Mouse (Mus musculus) stomach, postnatal 0 days (tissue): Measurements from ENCODE around the gene Edf1.

Experiments
- CTCF ChIP-seq: IDR thresholded peaks from 2 replicates; pipeline ENCODE4 v1.5.1; 2016; ENCODE audit warnings: antibody characterized with exemption, low read depth, mild to moderate bottlenecking, moderate library complexity
- EP300 ChIP-seq: optimal IDR thresholded peaks from 2 replicates; pipeline ENCODE3; 2016; ENCODE audit warnings: antibody characterized with exemption

GRCm38 (mm10) chr2:25579737-25580460, 22.3 kb downstream of the Edf1 start:
- TF ChIP-seq EP300, result no peak
- TF ChIP-seq CTCF, result peak; percentile 73
